Mouse (Mus musculus): Measurements from ENCODE around the gene Il11.

- no peak for TF ChIP-seq CTCF (IDR thresholded peaks at IDR 0.05; ENCODE audit: low read depth, low read length)
- no peak for TF ChIP-seq POLR2A (IDR thresholded peaks at IDR 0.05; ENCODE audit: insufficient read depth, low read length)
- no peak for TF ChIP-seq EP300 (IDR thresholded peaks at IDR 0.05; ENCODE audit: insufficient read depth, low read depth, low read length)
These were observed 37.8 kb downstream of the Il11 start for GRCm38 (mm10) chr7:4744886-4745285.

All from ES-Bruce4 (cell line).